Mouse (Mus musculus) C2C12 (cell line): Measurements from ENCODE around the gene Lrfn1. TPM values are rescaled to one million over a fixed set of nuclear protein-coding genes. Genes with fewer than 3 reads are reported as not detected.
"Not testable (repeated sequence)": the region's sequence is repeated elsewhere in the genome, so short reads cannot be mapped to it uniquely, and the experiment has no call there.

Experiments used
- H3K27me3 ChIP-seq: one replicate; pipeline ENCODE4 v1.6.1; 2011; ENCODE audit not compliant: control insufficient read depth, insufficient read depth, insufficient read length
- H3K36me3 ChIP-seq: one replicate; pipeline ENCODE4 v1.6.1; 2011; ENCODE audit not compliant: control insufficient read depth, insufficient read depth
- H3K4me3 ChIP-seq: one replicate; pipeline ENCODE4 v1.5.1; 2011; ENCODE audit warnings: mild to moderate bottlenecking, control low read depth; ENCODE audit not compliant: poor library complexity, insufficient read depth, severe bottlenecking
- H3K79me2 ChIP-seq: one replicate; pipeline ENCODE4 v1.6.1; 2011; ENCODE audit not compliant: control insufficient read depth, insufficient read depth
- H3K79me3 ChIP-seq: one replicate; pipeline ENCODE4 v1.6.1; 2011; ENCODE audit warnings: low read depth, control low read depth
- H3ac ChIP-seq: one replicate; pipeline ENCODE3; 2011; ENCODE audit warnings: low read depth; ENCODE audit not compliant: control insufficient read depth, insufficient read length
- CEBPB ChIP-seq: IDR thresholded peaks from one replicate; pipeline ENCODE4 v1.6.1; 2011; ENCODE audit warnings: low read depth, mild to moderate bottlenecking, control low read depth, moderate library complexity
- CTCF ChIP-seq: IDR thresholded peaks from one replicate; pipeline ENCODE4 v1.5.1; 2011; ENCODE audit not compliant: control insufficient read depth, insufficient read depth, insufficient read length
- FOSL1 ChIP-seq: IDR thresholded peaks from one replicate; pipeline ENCODE4 v1.8.0; 2011; ENCODE audit warnings: mild to moderate bottlenecking, low read length; ENCODE audit not compliant: poor library complexity, insufficient read depth, severe bottlenecking
- MAX ChIP-seq: IDR thresholded peaks from one replicate; pipeline ENCODE4 v1.6.1; 2011; ENCODE audit warnings: mild to moderate bottlenecking, control low read depth
- MYOD1 ChIP-seq: IDR thresholded peaks from one replicate; pipeline ENCODE4 v1.6.1; 2011; ENCODE audit warnings: low read depth; ENCODE audit not compliant: control insufficient read depth, insufficient read length
- MYOG ChIP-seq: IDR thresholded peaks from one replicate; pipeline ENCODE4 v1.6.1; 2011; ENCODE audit not compliant: control insufficient read depth, insufficient read length; ENCODE audit errors: extremely low read depth
- USF1 ChIP-seq: IDR thresholded peaks from one replicate; pipeline ENCODE4 v1.6.1; 2011; ENCODE audit warnings: low read depth, mild to moderate bottlenecking, control low read depth, moderate library complexity
- polyA plus RNA-seq: library from polyadenylated mRNA; unstranded; fragments of >200 nt; fragmentation: generic; extraction: Trizol; gene quantifications from one replicate; pipeline ENCODE4 v1.2.1, GENCODE M21; 2012; ENCODE audit warnings: missing spikeins

Lrfn1 gene
- polyA plus RNA-seq, 1 experiment: not detected

DNA sequence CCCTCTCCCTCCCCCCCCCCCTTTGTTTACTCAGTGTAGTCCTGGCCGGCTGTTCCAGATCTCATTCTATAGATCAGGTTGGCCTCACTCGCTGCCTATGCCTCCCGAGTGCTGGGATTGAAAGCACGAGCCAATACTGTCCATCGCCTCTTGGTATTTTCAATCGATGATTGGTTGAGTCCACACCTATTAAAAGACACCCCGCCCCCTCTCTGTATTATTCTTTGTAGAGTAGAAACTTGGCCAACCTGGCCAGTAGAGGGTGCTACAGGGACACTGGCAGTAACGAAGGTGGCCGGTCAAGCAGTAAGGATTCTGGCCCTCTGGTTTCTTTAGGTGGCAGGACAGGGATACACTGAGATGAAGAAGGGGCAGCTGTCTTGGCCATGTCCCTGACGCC, 38.6 kb downstream of the Lrfn1 start:
- Histone ChIP-seq H3K4me3 (no peak overlapping the region), H3ac (no peak overlapping the region), H3K27me3 (no peaks in the 10 kb centered on the region), H3K79me3 (no peaks in the 10 kb centered on the region), H3K79me2 (no peaks in the 10 kb centered on the region), H3K36me3 (no peaks in the 10 kb centered on the region)
- no peak for TF ChIP-seq MAX
- no peak for TF ChIP-seq CTCF

DNA sequence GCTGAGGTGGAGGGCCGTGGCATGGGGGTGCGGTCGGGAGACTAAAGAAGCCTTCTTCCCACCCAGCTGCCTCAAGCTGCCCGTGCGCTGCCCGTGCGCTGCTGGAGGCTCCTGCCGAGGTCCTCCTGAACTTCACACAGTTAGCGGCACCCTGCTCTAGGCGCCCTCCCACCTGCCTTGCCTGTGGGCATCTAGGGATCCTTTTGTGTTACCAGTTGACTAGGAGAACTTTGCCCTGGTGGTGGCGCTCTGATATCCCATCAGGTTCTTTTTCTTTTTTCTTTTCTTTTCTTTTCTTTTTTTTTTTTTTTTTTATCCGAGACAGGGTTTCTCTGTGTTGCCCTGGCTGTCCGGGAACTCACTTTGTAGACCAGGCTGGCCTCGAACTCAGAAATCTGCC, 39.1 kb downstream of the Lrfn1 start:
- Histone ChIP-seq H3K4me3 (no peak overlapping the region), H3K36me3 (no peaks in the 10 kb centered on the region)
- TF ChIP-seq MYOG: no peak
- no peak for TF ChIP-seq MAX
- no peak for TF ChIP-seq CTCF
- no peak for TF ChIP-seq FOSL1
- TF ChIP-seq CEBPB: no peak
- TF ChIP-seq MYOD1: no peak
- TF ChIP-seq USF1: no peak

DNA sequence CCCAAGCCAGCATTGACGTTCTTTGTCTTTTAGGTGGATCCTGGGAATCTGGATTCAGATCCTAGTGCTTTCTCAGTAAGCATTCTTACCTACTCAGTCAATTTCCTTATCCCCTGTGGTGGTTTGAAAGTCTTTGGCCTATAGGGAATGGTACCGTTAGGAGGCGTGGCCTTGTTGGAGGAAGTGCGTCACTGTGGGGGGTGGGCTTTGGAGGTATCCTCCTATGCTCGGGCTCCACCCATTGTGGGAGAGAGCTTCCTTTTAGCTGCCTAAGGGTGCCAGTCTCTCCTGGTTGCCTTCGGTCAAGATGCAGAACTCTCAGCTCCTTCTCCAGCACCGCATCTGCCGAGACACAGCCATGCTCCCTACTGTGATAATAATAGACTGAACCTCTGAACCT, 40.5 kb downstream of the Lrfn1 start:
- Histone ChIP-seq H3K79me3 (no peaks in the 10 kb centered on the region), H3K4me3 (no peak overlapping the region), H3K36me3 (no peaks in the 10 kb centered on the region), H3K27me3 (peaks cover 9% of the 10 kb centered on the region), H3ac (no peak overlapping the region), H3K79me2 (no peaks in the 10 kb centered on the region)
- TF ChIP-seq CTCF: no peak
- no peak for TF ChIP-seq CEBPB
- TF ChIP-seq MYOD1: no peak
- TF ChIP-seq MYOG: no peak
- TF ChIP-seq MAX: no peak
- no peak for TF ChIP-seq FOSL1
- TF ChIP-seq USF1: no peak

More for the DNA sequence above, 39.1 kb downstream of the Lrfn1 start:
- H3K79me3 ChIP-seq: no peaks in the 10 kb centered on the region
- H3K27me3 ChIP-seq: no peaks in the 10 kb centered on the region
- H3ac ChIP-seq: no peak overlapping the region
- no peaks in the 10 kb centered on the region for H3K79me2 ChIP-seq

DNA sequence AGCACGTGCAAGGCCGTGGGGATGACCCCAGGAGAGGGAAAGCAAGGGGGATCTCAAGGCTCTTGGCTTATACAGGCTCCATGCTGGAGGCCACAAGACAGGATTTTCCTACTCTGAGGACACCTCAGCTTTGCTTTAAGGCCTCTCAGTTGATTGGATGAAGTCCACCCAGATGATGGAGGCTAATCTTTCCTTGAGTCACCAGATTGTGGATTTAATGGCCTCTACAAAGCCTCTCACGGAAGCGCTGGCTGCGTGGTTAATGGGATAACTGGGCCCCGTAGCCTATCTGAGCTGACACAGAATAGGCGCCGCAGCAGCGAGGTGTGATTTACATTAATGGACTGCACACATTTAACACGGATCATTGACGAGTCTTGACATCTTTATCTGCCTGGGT, 43.6 kb downstream of the Lrfn1 start:
- no peaks in the 10 kb centered on the region for H3K79me3 ChIP-seq
- H3K79me2 ChIP-seq: no peaks in the 10 kb centered on the region
- H3K4me3 ChIP-seq: no peak overlapping the region
- no peak for TF ChIP-seq MYOG
- no peak for TF ChIP-seq MYOD1
- TF ChIP-seq FOSL1: no peak
- TF ChIP-seq CTCF: no peak
- no peak for TF ChIP-seq CEBPB
- no peak for TF ChIP-seq USF1
- TF ChIP-seq MAX: no peak
- H3ac ChIP-seq: no peak overlapping the region
- peaks cover 20% of the 10 kb centered on the region for H3K27me3 ChIP-seq
- no peaks in the 10 kb centered on the region for H3K36me3 ChIP-seq

DNA sequence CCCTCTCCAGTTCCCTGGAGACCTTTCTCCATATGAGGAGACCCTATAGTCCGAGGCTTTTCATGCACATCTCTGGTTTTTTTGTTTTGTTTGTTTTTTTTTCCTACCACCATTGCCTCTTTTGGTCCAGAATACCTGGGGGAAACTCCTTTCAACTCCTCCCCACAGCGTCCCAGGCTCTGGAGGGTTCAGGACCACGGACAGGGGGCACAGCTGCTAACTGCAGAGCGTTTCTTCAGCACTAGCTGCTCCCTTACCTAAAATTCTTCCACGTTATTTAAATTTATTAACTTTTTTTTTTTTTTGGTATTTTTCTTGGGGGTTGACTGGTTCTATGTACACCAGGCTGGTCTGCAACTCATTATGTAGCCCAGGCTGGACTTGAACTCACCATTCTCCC, 53.8 kb downstream of the Lrfn1 start:
- TF ChIP-seq USF1: no peak
- TF ChIP-seq CTCF: no peak
- TF ChIP-seq FOSL1: no peak
- no peak for TF ChIP-seq CEBPB
- no peak for TF ChIP-seq MYOD1
- TF ChIP-seq MAX: no peak
- no peak for TF ChIP-seq MYOG
- H3K79me3 ChIP-seq: no peaks in the 10 kb centered on the region
- H3K27me3 ChIP-seq: peaks cover 6% of the 10 kb centered on the region
- H3K79me2 ChIP-seq: no peaks in the 10 kb centered on the region
- H3K4me3 ChIP-seq: no peak overlapping the region
- no peaks in the 10 kb centered on the region for H3K36me3 ChIP-seq
- H3ac ChIP-seq: no peak overlapping the region

DNA sequence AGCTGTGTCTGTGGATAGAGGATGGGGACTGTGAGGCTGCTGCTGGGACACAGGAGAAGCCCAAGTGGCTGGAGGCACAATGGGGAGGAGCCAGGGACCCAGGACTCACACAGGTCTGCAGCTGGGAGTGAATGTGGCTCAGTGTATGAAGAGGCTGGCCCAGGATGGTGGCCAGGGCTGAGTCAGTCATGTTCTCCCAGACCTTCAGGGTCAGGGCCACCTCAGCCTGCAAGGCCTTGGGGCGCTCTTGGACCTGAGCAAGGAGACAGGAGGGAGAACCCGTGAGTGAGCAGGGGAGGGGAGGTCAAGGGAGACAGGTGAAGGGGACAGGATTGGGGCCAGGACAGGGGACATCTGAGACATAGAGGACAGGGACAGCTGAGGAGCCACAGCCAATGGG, 57.3 kb downstream of the Lrfn1 start:
- H3ac ChIP-seq, H3K79me3 ChIP-seq, H3K4me3 ChIP-seq, H3K79me2 ChIP-seq, H3K36me3 ChIP-seq: not testable (repeated sequence)
- H3K27me3 ChIP-seq: peaks cover 22% of the 10 kb centered on the region

DNA sequence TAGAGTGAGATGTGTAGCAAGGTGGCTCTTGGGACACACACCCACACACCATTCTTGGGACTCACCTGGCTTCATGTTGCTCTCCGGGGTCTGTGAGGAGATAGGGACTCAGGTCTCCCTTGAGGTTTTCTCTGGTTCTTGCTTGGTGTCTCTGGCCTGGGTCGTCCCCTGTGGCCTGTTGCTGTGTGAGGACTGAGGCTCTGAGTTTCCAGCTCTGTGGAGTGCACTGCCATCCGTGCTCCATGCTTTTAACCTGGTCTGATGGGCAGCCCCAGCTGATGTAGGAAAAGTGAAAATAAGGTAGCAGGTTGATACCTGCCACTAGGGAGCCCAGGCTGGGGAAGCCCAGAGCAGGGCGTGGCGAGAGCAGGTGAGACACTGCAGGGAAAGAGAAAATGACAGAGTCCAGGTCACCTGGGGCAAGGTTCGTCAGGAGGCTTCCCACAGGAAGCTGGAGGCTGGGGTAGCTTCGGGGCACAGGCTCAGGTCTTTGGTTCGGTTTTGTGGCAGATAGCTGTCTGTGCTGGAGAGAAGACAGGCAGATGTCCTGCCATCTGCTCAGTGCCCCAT, 58.7 kb downstream of the Lrfn1 start, which contains the start of gene Ifnl2:
TSS of gene Ifnl2 (minus strand) at position 51 of the 570 bp plus-strand sequence.
- not testable (repeated sequence) for H3ac ChIP-seq, H3K36me3 ChIP-seq, H3K79me3 ChIP-seq, H3K79me2 ChIP-seq, H3K4me3 ChIP-seq
- peaks cover 17% of the 10 kb centered on the region for H3K27me3 ChIP-seq
